Mouse (Mus musculus) hindbrain, embryonic 11.5 days (tissue): ENCODE results near the gene Ttc9b. TPM values are rescaled to one million over a fixed set of nuclear protein-coding genes. Genes with fewer than 3 reads are reported as not detected.

Source experiments
- ATAC-seq: fragments of 200-750 bp; cut with Nextera tagmentation; 2 replicates; pipeline ENCODE4 v1.8.0; 2017; ENCODE audit warnings: mild to moderate bottlenecking, moderate TSS enrichment, moderate library complexity; ENCODE audit not compliant: low FRiP score
- DNase-seq: peaks from one replicate; pipeline ENCODE4 v3.0.0-alpha.2; 2015; ENCODE audit warnings: low spot score
- H3K27ac ChIP-seq: fragments of 300-500 bp; sonication (generic); 2 replicates; pipeline ENCODE4 v1.5.1; 2014; ENCODE audit warnings: mild to moderate bottlenecking, low read depth, low read length
- H3K27me3 ChIP-seq: fragments of 300-500 bp; sonication (generic); 2 replicates; pipeline ENCODE4 v1.6.1; 2014; ENCODE audit warnings: mild to moderate bottlenecking, low read length, moderate library complexity, mixed read lengths; ENCODE audit not compliant: control insufficient read depth, insufficient read depth
- H3K36me3 ChIP-seq: fragments of 300-500 bp; sonication (generic); 2 replicates; pipeline ENCODE4 v1.6.1; 2014; ENCODE audit warnings: mild to moderate bottlenecking, low read length, moderate library complexity, mixed read lengths; ENCODE audit not compliant: control insufficient read depth, insufficient read depth
- H3K4me1 ChIP-seq: fragments of 300-500 bp; sonication (generic); replicated peaks from 2 replicates; pipeline ENCODE4 v1.6.1; 2014; ENCODE audit warnings: low read length, mixed read lengths; ENCODE audit not compliant: control insufficient read depth, insufficient read depth
- H3K4me2 ChIP-seq: fragments of 300-500 bp; sonication (generic); replicated peaks from 2 replicates; pipeline ENCODE4 v1.6.1; 2014; ENCODE audit warnings: mild to moderate bottlenecking, low read depth, low read length
- H3K4me3 ChIP-seq: fragments of 300-500 bp; sonication (generic); 2 replicates; pipeline ENCODE4 v1.5.1; 2014; ENCODE audit warnings: low read depth, low read length
- H3K9ac ChIP-seq: fragments of 300-500 bp; sonication (generic); 2 replicates; pipeline ENCODE4 v1.6.1; 2014; ENCODE audit warnings: low read depth, low read length
- H3K9me3 ChIP-seq: fragments of 300-500 bp; sonication (generic); 2 replicates; pipeline ENCODE4 v1.6.1; 2016; ENCODE audit warnings: low read length; ENCODE audit not compliant: control insufficient read depth
- WGBS: fragments of 180-500 bp; shearing (Covaris S2); extraction: QIAGEN DNeasy Blood & Tissue Kit; methylation state at CpG from one replicate; pipeline ENCODE4 v1.1.7; 2014; 5-methylcytosine and 5-hydroxymethylcytosine counted together
- polyA plus RNA-seq: library from polyadenylated mRNA; unstranded; fragments of >200 nt; fragmentation: Nextera tagmentation; extraction: Ambion mirVana; gene quantifications from 2 replicates; pipeline ENCODE4 v1.2.1, GENCODE M21; 2014

The Ttc9b gene
- polyA plus RNA-seq, 1 experiment from 2014 or later: 13.4 TPM

GRCm38 (mm10) chr7:27688246-27688788, 34.6 kb downstream of the Ttc9b start:
- H3K27ac ChIP-seq: peak overlapping the region; percentile 37; the same call in 1 of the 2 replicates
- peak; percentile 28 for DNase-seq

GRCm38 (mm10) chr7:27688815-27689612, 35.3 kb downstream of the Ttc9b start, which contains the start of gene Zfp607b:
Zfp607b (plus strand) TSS chr7:27689340.
- Histone ChIP-seq H3K27ac (peak within 1 kb of the TSS; percentile 37; the same call in 1 of the 2 replicates), H3K4me3 (peak within 1 kb of the TSS; percentile 38), H3K9ac (peak within 1 kb of the TSS; percentile 60), H3K4me2 (peak within 1 kb of the TSS; percentile 57), H3K36me3 (no peaks in the 10 kb centered on the region), H3K9me3 (no peaks in the 10 kb centered on the region), H3K27me3 (no peaks in the 10 kb centered on the region), H3K4me1 (no peaks in the 10 kb centered on the region)
- peak; percentile 98 for ATAC-seq
- peak; percentile 89 for DNase-seq
- WGBS: 2% methylated on average over 19 of the region's 19 CpGs

More at GRCm38 (mm10) chr7:27688246-27688788, 34.6 kb downstream of the Ttc9b start:
- Histone ChIP-seq H3K4me1 (no peaks in the 10 kb centered on the region), H3K4me2 (peak overlapping the region; percentile 57), H3K4me3 (peak overlapping the region; percentile 38), H3K27me3 (no peaks in the 10 kb centered on the region), H3K9me3 (no peaks in the 10 kb centered on the region), H3K9ac (peak overlapping the region; percentile 60), H3K36me3 (no peaks in the 10 kb centered on the region)
- 41% methylated on average over 14 of the region's 14 CpGs for WGBS
- ATAC-seq: no peak

GRCm38 (mm10) chr7:27691076-27691475, 37.4 kb downstream of the Ttc9b start:
- peak; percentile 70 for DNase-seq
- no peak for ATAC-seq
- Histone ChIP-seq H3K4me1 (no peaks in the 10 kb centered on the region), H3K9me3 (no peaks in the 10 kb centered on the region), H3K4me3 (no peak overlapping the region), H3K4me2 (no peak overlapping the region), H3K27ac (no peak overlapping the region), H3K27me3 (no peaks in the 10 kb centered on the region), H3K36me3 (no peaks in the 10 kb centered on the region), H3K9ac (no peak overlapping the region)
- 45% methylated on average over 5 of the region's 5 CpGs for WGBS

- ATAC-seq: no peak
- Histone ChIP-seq H3K4me3 (no peak overlapping the region), H3K4me2 (no peak overlapping the region), H3K9me3 (no peaks in the 10 kb centered on the region), H3K27ac (no peak overlapping the region), H3K9ac (no peak overlapping the region), H3K36me3 (no peaks in the 10 kb centered on the region), H3K4me1 (no peaks in the 10 kb centered on the region), H3K27me3 (no peaks in the 10 kb centered on the region)
- no peak for DNase-seq
- WGBS: 29% methylated on average over 3 of the region's 3 CpGs
Observed at GRCm38 (mm10) chr7:27696711-27697110, 43.0 kb downstream of the Ttc9b start.

Other genes starting within 250 kb of the Ttc9b start
- 0.20 and 0.57 TPM in 2 replicates for gene Sptbn4, start 206.2 kb upstream of the Ttc9b start, polyA plus RNA-seq
- 34.8 and 35.4 TPM in 2 replicates for gene Blvrb, start 205.9 kb upstream of the Ttc9b start, polyA plus RNA-seq
- gene Sertad3, start 180.1 kb upstream of the Ttc9b start, polyA plus RNA-seq: 20.7 and 22.2 TPM in 2 replicates
- gene Sertad1, start 167.0 kb upstream of the Ttc9b start, polyA plus RNA-seq: 18.4 and 21.0 TPM in 2 replicates
- gene Prx, start 154.6 kb upstream of the Ttc9b start, polyA plus RNA-seq: 0.53 and 1.0 TPM in 2 replicates
- 0.21 and 0.96 TPM in 2 replicates for gene Hipk4, start 130.6 kb upstream of the Ttc9b start, polyA plus RNA-seq
- gene Pld3, start 100.7 kb upstream of the Ttc9b start, polyA plus RNA-seq: 72.1 and 72.9 TPM in 2 replicates
- gene 2310022A10Rik, start 100.7 kb upstream of the Ttc9b start, polyA plus RNA-seq: 22.4 and 24.5 TPM in 2 replicates
- 67.5 and 71.7 TPM in 2 replicates for gene Akt2, start 62.4 kb upstream of the Ttc9b start, polyA plus RNA-seq
- gene Map3k10, start 20.7 kb downstream of the Ttc9b start, polyA plus RNA-seq: 6.2 and 8.8 TPM in 2 replicates
- 7.3 and 8.5 TPM in 2 replicates for gene Zfp607b, start 35.4 kb downstream of the Ttc9b start, polyA plus RNA-seq
- gene Zfp60, start 77.5 kb downstream of the Ttc9b start, polyA plus RNA-seq: 90.6 and 93.9 TPM in 2 replicates
- gene Zfp626, start 153.3 kb downstream of the Ttc9b start, polyA plus RNA-seq: 2.4 and 2.6 TPM in 2 replicates
- 12.5 and 12.9 TPM in 2 replicates for gene Zfp59, start 184.7 kb downstream of the Ttc9b start, polyA plus RNA-seq
- gene Zfp607a, start 203.6 kb downstream of the Ttc9b start, polyA plus RNA-seq: 2.2 and 2.6 TPM in 2 replicates